Mouse (Mus musculus): ENCODE measurements at regions not wholly inside any gene's neighbourhood (a gene's known extent, or its start where the extent isn't known, plus 50 kb on each side); places are given as distances from the start of the nearest gene placed in this dataset.

DNA sequence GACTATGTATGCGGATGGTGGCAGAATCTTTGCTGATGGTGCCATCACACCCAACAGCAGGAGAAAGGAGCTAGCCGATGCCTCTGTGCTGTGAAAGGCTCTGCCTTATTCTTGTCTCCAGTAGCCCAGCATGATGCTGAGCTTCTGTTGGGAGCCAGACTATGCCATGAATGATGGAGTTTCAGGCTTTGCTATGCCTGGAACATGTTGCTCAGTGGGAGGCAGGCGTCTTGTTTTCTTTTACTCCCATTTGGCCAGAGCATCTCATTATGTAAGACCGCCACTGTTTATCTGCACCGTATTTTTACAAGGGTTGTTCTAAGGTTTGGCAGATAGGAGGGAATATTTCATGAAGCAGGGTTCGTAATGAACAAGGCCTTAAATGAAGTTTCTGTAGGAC is 97.8 kb downstream of the Gja1 start:
- Histone ChIP-seq H3K36me3 (ENCODE audit: control insufficient read depth in 1 of 2, insufficient read depth in 2 of 2, low read length in 2 of 2) (no peaks in the 10 kb centered on the region), H3K9me3 (replicated peaks; ENCODE audit: insufficient read depth, low read length) (no peaks in the 10 kb centered on the region), H3K27me3 (ENCODE audit: control insufficient read depth in 1 of 2, insufficient read depth in 2 of 2, low read length in 2 of 2) (no peaks in the 10 kb centered on the region), H3K4me3 (ENCODE audit: control insufficient read depth in 1 of 2, insufficient read depth in 1 of 2, low read depth in 2 of 2, low read length in 2 of 2) (no peak overlapping the region), H3K9ac (ENCODE audit: control insufficient read depth, low read depth, low read length, poor library complexity, severe bottlenecking) (no peak overlapping the region), H3K79me2 (ENCODE audit: control insufficient read depth, insufficient read depth, low read length, poor library complexity) (no peaks in the 10 kb centered on the region), H3K4me1 (ENCODE audit: control insufficient read depth in 1 of 2, insufficient read depth in 2 of 2, low read length in 2 of 2) (no peaks in the 10 kb centered on the region), H3K27ac (ENCODE audit: control insufficient read depth, low read depth, low read length) (no peak overlapping the region)
- no peak for DNase-seq (ENCODE audit: low read depth, low spot score)
- no peak for TF ChIP-seq SIN3A (IDR thresholded peaks at IDR 0.05; ENCODE audit: low read length)
- no peak for TF ChIP-seq MYC (IDR thresholded peaks at IDR 0.05; ENCODE audit: low read depth, low read length)
- TF ChIP-seq USF2 (IDR thresholded peaks at IDR 0.05; ENCODE audit: borderline replicate concordance in 1 of 2, insufficient read depth in 1 of 2, low read depth in 1 of 2, low read length in 2 of 2), result no peak
- no peak for TF ChIP-seq CHD1 (IDR thresholded peaks at IDR 0.05; ENCODE audit: low read depth, low read length)
- TF ChIP-seq NELFE (IDR thresholded peaks at IDR 0.05; ENCODE audit: low read depth, low read length), result no peak
- no peak for TF ChIP-seq GATA1 (IDR thresholded peaks at IDR 0.05; ENCODE audit: low read depth, low read length)
- TF ChIP-seq ZC3H11A (IDR thresholded peaks at IDR 0.05; ENCODE audit: low read depth, low read length), result no peak
- no peak for TF ChIP-seq POLR2A (IDR thresholded peaks at IDR 0.05; ENCODE audit: control insufficient read depth in 1 of 2, insufficient read depth in 1 of 2, low read depth in 1 of 2, low read length in 2 of 2, poor library complexity in 1 of 2)
- TF ChIP-seq TBP (IDR thresholded peaks at IDR 0.05; ENCODE audit: low read depth, low read length), result no peak
- TF ChIP-seq EP300 (IDR thresholded peaks at IDR 0.05; ENCODE audit: low read depth in 1 of 2, low read length in 2 of 2), result no peak

DNA sequence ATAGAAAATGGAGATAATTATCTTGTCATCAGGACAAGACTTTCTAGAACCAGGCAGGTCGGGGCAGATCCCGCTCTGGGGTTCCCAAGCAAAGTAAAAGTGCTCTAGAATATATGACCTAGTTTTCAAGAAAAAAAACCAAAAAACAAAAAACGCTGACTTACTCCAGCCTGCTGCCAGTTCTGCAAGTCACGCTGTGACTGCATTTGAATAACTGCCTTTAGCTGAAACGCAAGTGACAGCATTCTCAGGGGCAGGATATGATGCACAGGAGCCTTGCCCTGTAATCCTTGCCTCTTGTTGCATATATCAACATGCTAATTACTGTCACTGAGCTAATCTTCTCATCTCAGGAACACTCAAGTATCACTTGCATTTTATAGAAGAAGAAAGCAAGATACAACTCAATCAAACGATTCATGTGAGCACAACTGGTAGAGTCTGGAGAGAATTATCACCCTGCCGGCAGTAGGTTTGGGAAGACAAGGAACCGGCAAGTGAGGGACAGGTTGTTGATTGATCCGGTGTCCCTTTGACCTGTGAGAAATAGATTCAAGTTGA is 105.1 kb downstream of the Gja1 start:
- Histone ChIP-seq H3K27me3 (ENCODE audit: control insufficient read depth in 1 of 2, insufficient read depth in 2 of 2, low read length in 2 of 2) (no peaks in the 10 kb centered on the region), H3K4me1 (ENCODE audit: control insufficient read depth in 1 of 2, insufficient read depth in 2 of 2, low read length in 2 of 2) (no peaks in the 10 kb centered on the region)

More for the DNA sequence above, 105.1 kb downstream of the Gja1 start:
- Histone ChIP-seq H3K79me2 (ENCODE audit: control insufficient read depth, insufficient read depth, low read length, poor library complexity) (no peaks in the 10 kb centered on the region), H3K36me3 (ENCODE audit: control insufficient read depth in 1 of 2, insufficient read depth in 2 of 2, low read length in 2 of 2) (no peaks in the 10 kb centered on the region), H3K27ac (ENCODE audit: control insufficient read depth, low read depth, low read length) (no peak overlapping the region), H3K9me3 (replicated peaks; ENCODE audit: insufficient read depth, low read length) (no peaks in the 10 kb centered on the region), H3K9ac (ENCODE audit: control insufficient read depth, low read depth, low read length, poor library complexity, severe bottlenecking) (no peak overlapping the region), H3K4me3 (ENCODE audit: control insufficient read depth in 1 of 2, insufficient read depth in 1 of 2, low read depth in 2 of 2, low read length in 2 of 2) (no peak overlapping the region)
- TF ChIP-seq MEF2A (IDR thresholded peaks at IDR 0.05; ENCODE audit: extremely low read depth, insufficient replicate concordance, low read depth, low read length, poor library complexity, severe bottlenecking), result no peak
- no peak for TF ChIP-seq TBP (IDR thresholded peaks at IDR 0.05; ENCODE audit: low read depth, low read length)
- TF ChIP-seq NRF1 (IDR thresholded peaks at IDR 0.05; ENCODE audit: insufficient read depth, low read depth, low read length, poor library complexity, severe bottlenecking), result no peak
- TF ChIP-seq RCOR1 (IDR thresholded peaks at IDR 0.05; ENCODE audit: low read depth, low read length), result no peak
- no peak for TF ChIP-seq CTCF (IDR thresholded peaks at IDR 0.05 in 2 of 3, conservative IDR thresholded peaks at IDR 0.05 in 1 of 3; ENCODE audit: control insufficient read depth in 1 of 3, insufficient read depth in 1 of 3, low read depth in 2 of 3, low read length in 3 of 3, poor library complexity in 1 of 3, severe bottlenecking in 1 of 3)
- no peak for TF ChIP-seq JUND (IDR thresholded peaks at IDR 0.05; ENCODE audit: low read depth, low read length)
- TF ChIP-seq MYC (IDR thresholded peaks at IDR 0.05; ENCODE audit: low read depth, low read length), result no peak
- no peak for TF ChIP-seq UBTF (IDR thresholded peaks at IDR 0.05; ENCODE audit: borderline replicate concordance, insufficient read depth, low read depth, low read length)
- no peak for TF ChIP-seq BHLHE40 (IDR thresholded peaks at IDR 0.05; ENCODE audit: borderline replicate concordance, low read depth, low read length)
- no peak for TF ChIP-seq ZC3H11A (IDR thresholded peaks at IDR 0.05; ENCODE audit: low read depth, low read length)
- no peak for TF ChIP-seq ETS1 (IDR thresholded peaks at IDR 0.05; ENCODE audit: low read depth, low read length)
- no peak for TF ChIP-seq ZNF384 (IDR thresholded peaks at IDR 0.05; ENCODE audit: low read depth, low read length)
- TF ChIP-seq GATA1 (IDR thresholded peaks at IDR 0.05; ENCODE audit: low read depth, low read length), result no peak
- no peak for TF ChIP-seq SIN3A (IDR thresholded peaks at IDR 0.05; ENCODE audit: low read length)
- no peak for DNase-seq (ENCODE audit: low read depth, low spot score)
